Mouse (Mus musculus) heart, postnatal 0 days (tissue): ENCODE data around the gene Olfr1391.

Experiments
- CTCF ChIP-seq: IDR thresholded peaks from 2 replicates; pipeline ENCODE4 v1.5.1; 2016; ENCODE audit warnings: antibody characterized with exemption, control low read depth, low read depth
- EP300 ChIP-seq: IDR thresholded peaks from 2 replicates; pipeline ENCODE4 v1.6.1; 2016; ENCODE audit warnings: antibody characterized with exemption, low read depth

GRCm38 (mm10) chr11:49337150-49337832 is 14.7 kb downstream of the Olfr1391 start:
- TF ChIP-seq CTCF (no peak), EP300 (no peak)
